ENCODE assay signal across 21 mouse cellular contexts in the genomic region with DNA sequence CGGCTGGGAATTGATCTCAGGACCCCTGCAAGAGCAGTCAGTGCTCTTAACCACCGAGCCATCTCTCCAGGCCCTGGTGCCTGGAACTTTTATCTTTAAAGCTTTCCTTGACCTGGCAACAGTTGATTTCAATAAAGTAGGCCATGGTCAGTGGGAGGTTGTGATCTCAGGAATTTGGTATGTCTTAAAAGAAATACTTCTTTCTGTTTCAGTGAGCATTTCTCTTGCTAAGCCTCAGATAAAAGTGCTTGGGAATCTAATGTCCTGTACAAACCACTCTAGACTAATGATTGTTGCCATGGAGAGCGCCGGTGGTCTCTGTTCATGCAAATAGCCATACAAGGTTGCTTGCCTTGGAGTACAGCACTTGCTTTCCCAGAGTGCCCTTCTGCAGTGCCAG. TPM values are rescaled to one million over a fixed set of nuclear protein-coding genes. Genes with fewer than 3 reads are reported as not detected.
A peak's percentile ranks its signal among the peaks of the same experiment; 100 is the strongest.
DNase-seq lines count a peak whose midpoint lies in the region; ATAC-seq and TF ChIP-seq lines count a peak whose summit lies in the region.
"Had no signal": no experiment of that assay in that cellular context is flagged by ENCODE, and none has a peak within 500 bp of the region (broad histone marks: within the 10 kb centered on the region; RNA-seq: fewer than 3 reads in every experiment).

No protein-coding gene starts in this region.

- in situ Hi-C loops in Patski (cut with MboI; ENCODE audit: low pct_unique_long_range_greater_than_20kb), result no loop called here

- TF ChIP-seq POLR2A in heart, adult 2 months (IDR thresholded peaks at IDR 0.05; ENCODE audit: insufficient read depth, low read depth, low read length), result no peak
- TF ChIP-seq POLR2A in ES-Bruce4 (IDR thresholded peaks at IDR 0.05; ENCODE audit: insufficient read depth, low read length), result no peak

- H3K4me2 ChIP-seq in heart, embryonic 13.5 days, result peak overlapping the region; percentile 25
- H3K4me2 ChIP-seq in liver, embryonic 12.5 days, result no peak overlapping the region
- no peak overlapping the region for H3K4me2 ChIP-seq in liver, postnatal 0 days (ENCODE audit: low read depth, low read length)
- H3K4me2 ChIP-seq: forebrain, embryonic 12.5 days; liver, embryonic 13.5 days; midbrain, embryonic 12.5 days; neural tube, embryonic 15.5 days had no signal

- no peak for TF ChIP-seq EP300 in heart, adult 2 months (IDR thresholded peaks at IDR 0.05; ENCODE audit: insufficient read depth, low read depth, low read length)
- no peak for TF ChIP-seq EP300 in liver, postnatal 0 days (IDR thresholded peaks at IDR 0.05; ENCODE audit: low read depth)
- no peak for TF ChIP-seq EP300 in ES-Bruce4 (IDR thresholded peaks at IDR 0.05; ENCODE audit: insufficient read depth, low read depth, low read length)

- DNase-seq in heart, adult 2 months, result no peak
- no peak for DNase-seq in liver, postnatal 0 days
- peak; percentile 77 for DNase-seq in Patski (ENCODE audit: low read depth, low spot score)
- DNase-seq: cerebellum, adult 11-12 months; cerebellum, postnatal 25 days; kidney, postnatal 14 days; liver, embryonic 13.5 days; lung, postnatal 36 days; retina, postnatal 1 day; right cerebral cortex, postnatal 4 days; thymus, postnatal 4 days had no signal

- H3K27ac ChIP-seq in heart, embryonic 13.5 days (replicated peaks), result peak overlapping the region; percentile 86
- H3K27ac ChIP-seq in heart, adult 2 months, result no peak overlapping the region; the same call in 1 of the 2 replicates
- H3K27ac ChIP-seq in liver, embryonic 12.5 days, result peak overlapping the region; percentile 39; the same call in 1 of the 2 replicates
- H3K27ac ChIP-seq in liver, postnatal 0 days (ENCODE audit: low read depth), result no peak overlapping the region
- peak overlapping the region; percentile 35; the same call in 1 of the 2 replicates for H3K27ac ChIP-seq in ES-Bruce4 (ENCODE audit: insufficient read depth, low read length)
- H3K27ac ChIP-seq: midbrain, embryonic 12.5 days; neural tube, embryonic 15.5 days had no signal

- intact Hi-C loops in heart, adult 2 months (cut with DNase I), result no loop called here

- H3K9ac ChIP-seq in heart, embryonic 13.5 days, result no peak overlapping the region
- H3K9ac ChIP-seq in heart, adult 2 months (ENCODE audit: low read depth, low read length), result no peak overlapping the region
- no peak overlapping the region for H3K9ac ChIP-seq in liver, embryonic 12.5 days
- H3K9ac ChIP-seq in liver, postnatal 0 days (replicated peaks), result no peak overlapping the region
- H3K9ac ChIP-seq in ES-Bruce4 (ENCODE audit: low read depth, poor library complexity, severe bottlenecking), result no peak overlapping the region
- H3K9ac ChIP-seq: forebrain, embryonic 12.5 days; midbrain, embryonic 12.5 days; neural tube, embryonic 15.5 days had no signal

- CTCF ChIA-PET in Patski (lab: Charles Lee), result no interaction called here

- TF ChIP-seq CTCF in heart, adult 2 months (IDR thresholded peaks at IDR 0.05), result no peak
- TF ChIP-seq CTCF in liver, postnatal 0 days (IDR thresholded peaks at IDR 0.05; ENCODE audit: low read depth), result no peak
- TF ChIP-seq CTCF in ES-Bruce4 (IDR thresholded peaks at IDR 0.05; ENCODE audit: low read depth, low read length), result no peak
- no peak for TF ChIP-seq CTCF in Patski (IDR thresholded peaks at IDR 0.05)

- POLR2A ChIA-PET in Patski (lab: Charles Lee), result interaction anchor here (1.1 to 1.4 kb wide), 2 partner anchors 8 to 14 kb away, joined by 3 to 4 read pairs; no protein-coding TSS in a partner anchor

- H3K4me3 ChIP-seq in heart, embryonic 13.5 days, result no peak overlapping the region
- no peak overlapping the region for H3K4me3 ChIP-seq in heart, adult 2 months
- H3K4me3 ChIP-seq in liver, embryonic 12.5 days, result no peak overlapping the region
- H3K4me3 ChIP-seq in liver, postnatal 0 days (ENCODE audit: low read depth, low read length), result no peak overlapping the region
- no peak overlapping the region for H3K4me3 ChIP-seq in ES-Bruce4 (ENCODE audit: low read depth, low read length)
- H3K4me3 ChIP-seq: forebrain, embryonic 12.5 days; liver, embryonic 13.5 days; midbrain, embryonic 12.5 days; myocyte; neural tube, embryonic 15.5 days had no signal

- H3K4me1 ChIP-seq in heart, embryonic 13.5 days, result peaks cover 81% of the 10 kb centered on the region
- peaks cover 22% of the 10 kb centered on the region for H3K4me1 ChIP-seq in heart, adult 2 months (ENCODE audit: control insufficient read depth, insufficient read depth, low read length)
- peaks cover 91% of the 10 kb centered on the region for H3K4me1 ChIP-seq in liver, embryonic 12.5 days
- peaks cover 54% of the 10 kb centered on the region for H3K4me1 ChIP-seq in liver, postnatal 0 days (ENCODE audit: insufficient read depth)
- peaks cover 2% of the 10 kb centered on the region for H3K4me1 ChIP-seq in ES-Bruce4 (ENCODE audit: control insufficient read depth, insufficient read depth, low read length)

- WGBS in heart, embryonic 13.5 days, result 38% methylated on average over 4 of the region's 4 CpGs
- 51% methylated on average over 4 of the region's 4 CpGs for WGBS in heart, adult 2 months
- WGBS in liver, embryonic 12.5 days (ENCODE audit: insufficient replicate concordance), result 74% methylated on average over 4 of the region's 4 CpGs
- WGBS in liver, postnatal 0 days (ENCODE audit: insufficient replicate concordance), result 69% methylated on average over 4 of the region's 4 CpGs

- ATAC-seq in heart, embryonic 13.5 days (ENCODE audit: extremely low read depth, insufficient number of reproducible peaks, low FRiP score, low TSS enrichment), result no peak
- ATAC-seq in liver, embryonic 12.5 days, result no peak
- no peak for ATAC-seq in liver, postnatal 0 days
- ATAC-seq in Patski, result peak; percentile 49
- ATAC-seq in monocyte, adult 5-6 weeks (replicated peaks; ENCODE audit: insufficient number of reproducible peaks, low FRiP score, low TSS enrichment, poor library complexity, severe bottlenecking), result no peak
- ATAC-seq: hindbrain, embryonic 16.5 days; intestine, postnatal 0 days had no signal

- no peaks in the 10 kb centered on the region for H3K9me3 ChIP-seq in heart, embryonic 13.5 days
- no peaks in the 10 kb centered on the region for H3K9me3 ChIP-seq in liver, embryonic 12.5 days (replicated peaks)
- no peaks in the 10 kb centered on the region for H3K9me3 ChIP-seq in liver, postnatal 0 days (ENCODE audit: low read length)
- no peaks in the 10 kb centered on the region for H3K9me3 ChIP-seq in ES-Bruce4 (replicated peaks; ENCODE audit: control insufficient read depth, insufficient read depth, low read length, poor library complexity, severe bottlenecking)
- H3K9me3 ChIP-seq: forebrain, embryonic 12.5 days; liver, embryonic 13.5 days; midbrain, embryonic 12.5 days; neural tube, embryonic 15.5 days had no signal

- H3K36me3 ChIP-seq in heart, embryonic 13.5 days, result peaks cover 38% of the 10 kb centered on the region
- H3K36me3 ChIP-seq in heart, adult 2 months (ENCODE audit: control insufficient read depth, insufficient read depth, low read length), result peaks cover 2% of the 10 kb centered on the region; the same call in 1 of the 2 replicates
- H3K36me3 ChIP-seq in liver, embryonic 12.5 days, result peaks cover 90% of the 10 kb centered on the region
- H3K36me3 ChIP-seq in liver, postnatal 0 days (replicated peaks; ENCODE audit: insufficient read depth, low read length), result peaks cover 30% of the 10 kb centered on the region
- no peaks in the 10 kb centered on the region for H3K36me3 ChIP-seq in ES-Bruce4 (ENCODE audit: control insufficient read depth, insufficient read depth, low read length, poor library complexity, severe bottlenecking)

- no peaks in the 10 kb centered on the region; the same call in none of the 2 replicates for H3K79me2 ChIP-seq in heart, adult 2 months (replicated peaks; ENCODE audit: control insufficient read depth, insufficient read depth, low read length)

- H3K27me3 ChIP-seq in heart, embryonic 13.5 days (replicated peaks), result no peaks in the 10 kb centered on the region
- H3K27me3 ChIP-seq in heart, adult 2 months (ENCODE audit: control insufficient read depth, insufficient read depth, low read length), result no peaks in the 10 kb centered on the region
- H3K27me3 ChIP-seq in liver, embryonic 12.5 days (replicated peaks), result no peaks in the 10 kb centered on the region
- H3K27me3 ChIP-seq in liver, postnatal 0 days (ENCODE audit: insufficient read depth, low read length), result no peaks in the 10 kb centered on the region
- H3K27me3 ChIP-seq in ES-Bruce4 (ENCODE audit: control insufficient read depth, insufficient read depth, low read length, poor library complexity, severe bottlenecking) (no peaks in the 10 kb centered on the region), Patski (no peaks in the 10 kb centered on the region)
- H3K27me3 ChIP-seq: forebrain, embryonic 12.5 days; liver, embryonic 13.5 days; midbrain, embryonic 12.5 days; neural tube, embryonic 15.5 days had no signal

RNA-seq across cellular contexts. Expression of a gene that starts 5.7 kb away (rescaled TPM):
- polyA plus RNA-seq in heart, embryonic 13.5 days (2015; fragmentation: Nextera tagmentation; extraction: Ambion mirVana), result 127 and 149 TPM in 2 replicates
- 10 to 100 TPM; 38.2 to 45.4 TPM for total RNA-seq in heart, adult 2 months (2021)
- polyA plus RNA-seq in heart, adult 2 months (2012; rRNA removed), result 57.3 and 59.6 TPM in 2 replicates
- 162 and 165 TPM in 2 replicates for polyA plus RNA-seq in liver, embryonic 12.5 days (2016; fragmentation: Nextera tagmentation; extraction: Ambion mirVana)
- 92.7 and 97.5 TPM in 2 replicates for polyA plus RNA-seq in liver, postnatal 0 days (2015; fragmentation: Nextera tagmentation; extraction: Ambion mirVana)
- polyA plus RNA-seq in ES-Bruce4 (2011; ENCODE audit: insufficient read depth, insufficient read length, low read depth, missing spikeins) (55.9 and 67.7 TPM in 2 replicates), Patski (2021) (134 TPM)
- 20.5 to 26.5 TPM (median 21.0 TPM) in 3 replicates for total RNA-seq in monocyte, adult 5-6 weeks (2017)

RNA-seq across cellular contexts. Expression of a gene that starts 57.4 kb away (rescaled TPM):
- polyA plus RNA-seq in heart, embryonic 13.5 days (2015; fragmentation: Nextera tagmentation; extraction: Ambion mirVana), result 31.2 and 32.9 TPM in 2 replicates
- 10 to 100 TPM; 45.9 to 50.3 TPM for total RNA-seq in heart, adult 2 months (2021)
- polyA plus RNA-seq in heart, adult 2 months (2012; rRNA removed), result 34.1 and 50.8 TPM in 2 replicates
- 31.7 and 34.6 TPM in 2 replicates for polyA plus RNA-seq in liver, embryonic 12.5 days (2016; fragmentation: Nextera tagmentation; extraction: Ambion mirVana)
- 7.9 and 8.6 TPM in 2 replicates for polyA plus RNA-seq in liver, postnatal 0 days (2015; fragmentation: Nextera tagmentation; extraction: Ambion mirVana)
- 74.1 and 84.2 TPM in 2 replicates for polyA plus RNA-seq in ES-Bruce4 (2011; ENCODE audit: insufficient read depth, insufficient read length, low read depth, missing spikeins)
- polyA plus RNA-seq in Patski (2021), result 107 TPM
- 62.9 to 89.5 TPM (median 80.2 TPM) in 3 replicates for total RNA-seq in monocyte, adult 5-6 weeks (2017)

Comparison
In these comparisons a context has a peak if more than half of its experiments do, and no peak if none do; other contexts are left out.
1. H3K27ac ChIP-seq: peak in heart, embryonic 13.5 days (single experiment), liver, embryonic 12.5 days (single experiment) and ES-Bruce4 (single experiment); none in heart, adult 2 months (single experiment) and liver, postnatal 0 days (single experiment).